Mouse (Mus musculus) kidney, adult 2 months (tissue): ENCODE measurements around the gene Prex1.

Source experiments
- CTCF ChIP-seq: fragments of 200-500 bp; conservative IDR thresholded peaks from 2 replicates; pipeline ENCODE4 v1.5.1; 2011; ENCODE audit warnings: low read depth, mild to moderate bottlenecking, control low read depth, low read length, moderate library complexity, mixed read lengths; ENCODE audit not compliant: insufficient read depth, insufficient read length
- POLR2A ChIP-seq: fragments of 200-500 bp; IDR thresholded peaks from one replicate; pipeline ENCODE4 v1.6.1; 2011; ENCODE audit warnings: low read depth, low read length, control low read depth

DNA sequence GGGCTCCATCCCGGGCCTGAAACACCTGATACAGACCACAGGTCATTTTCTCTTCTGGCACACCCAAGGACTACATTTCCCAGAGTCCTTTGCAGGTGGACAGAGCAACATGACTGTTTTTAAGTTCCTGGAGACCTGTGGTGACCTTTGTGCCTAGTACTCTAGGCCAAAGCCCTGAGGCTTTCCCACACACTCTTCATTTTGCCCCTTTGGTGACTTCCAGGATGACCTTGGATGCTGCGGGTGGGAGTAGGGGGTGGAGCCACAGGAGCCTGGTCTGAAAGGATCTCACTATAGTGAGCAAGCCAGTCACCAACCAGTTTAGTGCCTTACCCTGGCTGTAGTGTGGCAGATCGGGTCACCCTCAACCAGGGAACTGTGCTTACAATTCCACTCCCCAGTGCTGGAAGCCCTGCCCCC lies 14.6 kb upstream of the Prex1 start:
- TF ChIP-seq CTCF (no peak), POLR2A (no peak)
